Mouse (Mus musculus) ES-Bruce4 (cell line): ENCODE data around the gene Gbx1. TPM values are rescaled to one million over a fixed set of nuclear protein-coding genes. Genes with fewer than 3 reads are reported as not detected.

Source experiments
- H3K27ac ChIP-seq: 2 replicates; pipeline ENCODE4 v1.5.1; 2012; ENCODE audit warnings: low read length, inconsistent platforms; ENCODE audit not compliant: insufficient read depth
- H3K27me3 ChIP-seq: 2 replicates; pipeline ENCODE4 v1.6.1; 2012; ENCODE audit warnings: mild to moderate bottlenecking, low read length, inconsistent platforms; ENCODE audit not compliant: control insufficient read depth, poor library complexity, insufficient read depth, severe bottlenecking
- H3K36me3 ChIP-seq: 2 replicates; pipeline ENCODE4 v1.6.1; 2012; ENCODE audit warnings: inconsistent platforms, mild to moderate bottlenecking, low read length, moderate library complexity; ENCODE audit not compliant: control insufficient read depth, poor library complexity, insufficient read depth, severe bottlenecking
- H3K4me1 ChIP-seq: one replicate; pipeline ENCODE4 v1.8.1; 2011; ENCODE audit warnings: low read length; ENCODE audit not compliant: control insufficient read depth, insufficient read depth
- H3K4me3 ChIP-seq: 2 replicates; pipeline ENCODE4 v1.5.1; 2011; ENCODE audit warnings: low read depth, mild to moderate bottlenecking, low read length
- H3K9ac ChIP-seq: 2 replicates; pipeline ENCODE4 v1.6.1; 2012; ENCODE audit warnings: low read depth, mild to moderate bottlenecking, inconsistent platforms; ENCODE audit not compliant: poor library complexity, severe bottlenecking
- H3K9me3 ChIP-seq: replicated peaks from 2 replicates; pipeline ENCODE4 v1.6.1; 2012; ENCODE audit warnings: mild to moderate bottlenecking, low read length, inconsistent platforms; ENCODE audit not compliant: control insufficient read depth, poor library complexity, insufficient read depth, severe bottlenecking
- CTCF ChIP-seq: IDR thresholded peaks from one replicate; pipeline ENCODE4 v1.8.1; 2011; ENCODE audit warnings: low read depth, low read length
- EP300 ChIP-seq: IDR thresholded peaks from 2 replicates; pipeline ENCODE4 v1.6.1; 2011; ENCODE audit warnings: low read depth, low read length; ENCODE audit not compliant: insufficient read depth
- POLR2A ChIP-seq: IDR thresholded peaks from one replicate; pipeline ENCODE4 v1.8.1; 2011; ENCODE audit warnings: low read length; ENCODE audit not compliant: insufficient read depth
- polyA plus RNA-seq: library from polyadenylated mRNA; stranded (reverse); fragments of >200 nt; gene quantifications from 2 replicates; pipeline ENCODE4 v1.2.4, GENCODE M21; 2011; ENCODE audit warnings: low read depth; ENCODE audit not compliant: missing spikeins, insufficient read depth, insufficient read length

The Gbx1 gene
- polyA plus RNA-seq, 1 experiment, result not detected

GRCm38 (mm10) chr5:24537618-24538017 is 10.6 kb upstream of the Gbx1 start:
- peak overlapping the region; percentile 14; the same call in 1 of the 2 replicates for H3K4me3 ChIP-seq
- H3K9ac ChIP-seq, result no peak overlapping the region
- H3K27ac ChIP-seq, result no peak overlapping the region
- no peaks in the 10 kb centered on the region for H3K36me3 ChIP-seq
- TF ChIP-seq CTCF, result no peak
- no peak for TF ChIP-seq POLR2A
- no peak for TF ChIP-seq EP300
- no peaks in the 10 kb centered on the region for H3K4me1 ChIP-seq
- no peaks in the 10 kb centered on the region for H3K27me3 ChIP-seq
- no peaks in the 10 kb centered on the region for H3K9me3 ChIP-seq

- H3K36me3 ChIP-seq, result no peaks in the 10 kb centered on the region
- H3K27ac ChIP-seq, result no peak overlapping the region
- TF ChIP-seq CTCF (no peak), EP300 (no peak), POLR2A (no peak)
- H3K9ac ChIP-seq, result no peak overlapping the region
- no peaks in the 10 kb centered on the region for H3K4me1 ChIP-seq
- no peaks in the 10 kb centered on the region for H3K27me3 ChIP-seq
- no peak overlapping the region for H3K4me3 ChIP-seq
- H3K9me3 ChIP-seq, result no peaks in the 10 kb centered on the region
These were observed 9.5 kb upstream of the Gbx1 start for GRCm38 (mm10) chr5:24536511-24536910.

- Histone ChIP-seq H3K9me3 (no peaks in the 10 kb centered on the region), H3K27me3 (no peaks in the 10 kb centered on the region), H3K4me1 (no peaks in the 10 kb centered on the region), H3K36me3 (no peaks in the 10 kb centered on the region), H3K4me3 (no peak overlapping the region), H3K9ac (no peak overlapping the region), H3K27ac (no peak overlapping the region)
- no peak for TF ChIP-seq CTCF
These were observed 8.7 kb upstream of the Gbx1 start for GRCm38 (mm10) chr5:24535731-24536130.

GRCm38 (mm10) chr5:24534292-24534691 is 7.3 kb upstream of the Gbx1 start:
- no peaks in the 10 kb centered on the region for H3K27me3 ChIP-seq
- TF ChIP-seq CTCF (no peak), POLR2A (no peak), EP300 (no peak)
- no peaks in the 10 kb centered on the region for H3K9me3 ChIP-seq

GRCm38 (mm10) chr5:24533391-24533790 is 6.4 kb upstream of the Gbx1 start:
- H3K27ac ChIP-seq, result no peak overlapping the region
- peak overlapping the region; percentile 17 for H3K9ac ChIP-seq
- peak overlapping the region; percentile 48 for H3K4me3 ChIP-seq
- 0 out of 2 replicates have a peak, but pooled peaks cover under 1% of the 10 kb centered on the region for H3K27me3 ChIP-seq
- no peaks in the 10 kb centered on the region for H3K4me1 ChIP-seq
- no peaks in the 10 kb centered on the region for H3K9me3 ChIP-seq
- TF ChIP-seq EP300 (no peak), CTCF (no peak)
- no peaks in the 10 kb centered on the region for H3K36me3 ChIP-seq

More at GRCm38 (mm10) chr5:24534292-24534691, 7.3 kb upstream of the Gbx1 start:
- Histone ChIP-seq H3K4me3 (no peak overlapping the region), H3K36me3 (no peaks in the 10 kb centered on the region), H3K27ac (no peak overlapping the region), H3K9ac (no peak overlapping the region), H3K4me1 (no peaks in the 10 kb centered on the region)

- no peaks in the 10 kb centered on the region for H3K4me1 ChIP-seq
- no peaks in the 10 kb centered on the region for H3K9me3 ChIP-seq
- H3K27me3 ChIP-seq, result peaks cover 18% of the 10 kb centered on the region
- H3K36me3 ChIP-seq, result no peaks in the 10 kb centered on the region
- no peak overlapping the region for H3K27ac ChIP-seq
- H3K9ac ChIP-seq, result no peak overlapping the region
- H3K4me3 ChIP-seq, result no peak overlapping the region
- TF ChIP-seq EP300 (0 out of 2 replicates have a peak, but pooled peaks have one; percentile 17), CTCF (peak; percentile 100), POLR2A (no peak)
These were observed 3.2 kb upstream of the Gbx1 start for GRCm38 (mm10) chr5:24530042-24530689.
